In the genomic region with DNA sequence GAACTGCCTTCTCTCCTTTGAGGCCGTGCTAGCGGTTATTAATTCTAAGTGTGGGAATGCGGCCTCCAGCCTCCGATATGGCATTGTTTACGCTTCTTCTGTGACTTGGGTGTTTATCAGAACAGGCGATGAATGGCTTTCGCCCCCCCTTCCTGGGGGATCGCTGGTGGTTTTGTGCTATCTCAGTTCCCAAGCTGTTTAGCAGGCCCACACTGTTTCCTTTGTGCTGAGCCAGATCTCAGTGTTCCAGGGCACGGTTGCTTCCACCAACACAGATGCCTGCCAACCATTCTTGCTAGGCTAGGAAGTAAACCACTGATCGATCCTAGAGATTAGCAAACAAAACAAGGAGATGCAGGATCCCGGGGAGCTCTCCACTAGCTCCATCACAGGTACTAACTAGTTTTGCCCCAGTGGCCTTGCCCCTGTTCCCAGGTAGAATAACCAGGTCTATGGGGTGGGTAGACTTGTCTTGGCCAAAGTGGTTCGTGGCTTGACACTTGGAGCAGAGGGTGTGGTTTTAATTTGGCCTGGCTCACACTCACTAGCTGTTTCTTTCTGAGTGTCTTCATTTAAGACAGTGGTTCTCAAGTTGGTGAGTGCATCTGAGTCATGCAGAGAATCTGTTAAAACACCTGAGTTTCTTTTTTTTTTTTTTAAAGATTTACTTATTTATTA, we compare ENCODE assay signal across 9 mouse cellular contexts. TPM values are rescaled to one million over a fixed set of nuclear protein-coding genes. Genes with fewer than 3 reads are reported as not detected.
DNase-seq lines count a peak whose midpoint lies in the region; ATAC-seq lines count a peak whose summit lies in the region.
"Had no signal": no experiment of that assay in that cellular context is flagged by ENCODE, and none has a peak within 500 bp of the region (broad histone marks: within the 10 kb centered on the region; RNA-seq: fewer than 3 reads in every experiment).

No protein-coding gene starts in this region.

- peak overlapping the region; percentile 32 for H3K4me2 ChIP-seq in heart, embryonic 12.5 days
- H3K4me2 ChIP-seq in liver, embryonic 12.5 days = peak overlapping the region; percentile 68
- H3K4me2 ChIP-seq in forebrain, embryonic 15.5 days (replicated peaks) = no peak overlapping the region

- ATAC-seq in heart, embryonic 12.5 days (ENCODE audit: insufficient number of reproducible peaks, low FRiP score) = peak; percentile 63
- ATAC-seq in liver, embryonic 12.5 days = peak; percentile 91
- ATAC-seq in forebrain, embryonic 15.5 days (replicated peaks) = no peak

- WGBS in heart, embryonic 12.5 days = 23% methylated on average over 12 of the region's 12 CpGs
- WGBS in liver, embryonic 12.5 days (ENCODE audit: insufficient replicate concordance) = 7% methylated on average over 12 of the region's 12 CpGs
- 41% methylated on average over 12 of the region's 12 CpGs for WGBS in forebrain, embryonic 15.5 days

- no peak overlapping the region for H3K27ac ChIP-seq in heart, embryonic 12.5 days (ENCODE audit: poor library complexity, severe bottlenecking)
- H3K27ac ChIP-seq in liver, embryonic 12.5 days = peak overlapping the region; percentile 86
- no peak overlapping the region for H3K27ac ChIP-seq in forebrain, embryonic 15.5 days (replicated peaks)

- H3K4me3 ChIP-seq in heart, embryonic 12.5 days = no peak overlapping the region
- H3K4me3 ChIP-seq in liver, embryonic 12.5 days = peak overlapping the region; percentile 33
- H3K4me3 ChIP-seq in forebrain, embryonic 15.5 days = no peak overlapping the region

- H3K9me3 ChIP-seq in heart, embryonic 12.5 days (replicated peaks) = peaks cover 6% of the 10 kb centered on the region; the same call in 1 of the 2 replicates
- H3K9me3 ChIP-seq in liver, embryonic 12.5 days (replicated peaks) = no peaks in the 10 kb centered on the region
- no peaks in the 10 kb centered on the region for H3K9me3 ChIP-seq in forebrain, embryonic 15.5 days

- no peaks in the 10 kb centered on the region for H3K27me3 ChIP-seq in heart, embryonic 12.5 days (replicated peaks)
- H3K27me3 ChIP-seq in liver, embryonic 12.5 days (replicated peaks) = no peaks in the 10 kb centered on the region
- H3K27me3 ChIP-seq in forebrain, embryonic 15.5 days = no peaks in the 10 kb centered on the region

- peak; percentile 24 for DNase-seq in ovary, postnatal 36 days (ENCODE audit: low spot score)
- no peak for DNase-seq in ovary, postnatal 14 days (ENCODE audit: low spot score)
- peak; percentile 36 for DNase-seq in telencephalon, adult 2 months (ENCODE audit: low read depth, low spot score)
- DNase-seq in adrenal gland, postnatal 36 days = no peak
- DNase-seq in cerebellum, postnatal 14 days = no peak

- no peaks in the 10 kb centered on the region for H3K36me3 ChIP-seq in heart, embryonic 12.5 days
- H3K36me3 ChIP-seq in liver, embryonic 12.5 days = no peaks in the 10 kb centered on the region
- no peaks in the 10 kb centered on the region for H3K36me3 ChIP-seq in forebrain, embryonic 15.5 days

- H3K9ac ChIP-seq in heart, embryonic 12.5 days = peak overlapping the region; percentile 25
- peak overlapping the region; percentile 57 for H3K9ac ChIP-seq in liver, embryonic 12.5 days
- H3K9ac ChIP-seq in forebrain, embryonic 15.5 days (replicated peaks) = no peak overlapping the region

- peaks cover 5% of the 10 kb centered on the region for H3K4me1 ChIP-seq in heart, embryonic 12.5 days (replicated peaks)
- peaks cover 38% of the 10 kb centered on the region for H3K4me1 ChIP-seq in liver, embryonic 12.5 days
- no peaks in the 10 kb centered on the region for H3K4me1 ChIP-seq in forebrain, embryonic 15.5 days

RNA-seq across cellular contexts. Expression of a gene that starts 50.9 kb away (rescaled TPM):
- polyA plus RNA-seq in heart, embryonic 12.5 days (2016; fragmentation: Nextera tagmentation; extraction: Ambion mirVana) = 22.5 and 23.9 TPM in 2 replicates
- polyA plus RNA-seq in liver, embryonic 12.5 days (2016; fragmentation: Nextera tagmentation; extraction: Ambion mirVana) = 35.4 and 35.8 TPM in 2 replicates
- total RNA-seq in adrenal gland, postnatal 36 days (2021) = 10 to 100 TPM; 37.0 to 43.5 TPM
- polyA plus RNA-seq in forebrain, embryonic 15.5 days (2015; fragmentation: Nextera tagmentation; extraction: Ambion mirVana) = 19.8 and 22.2 TPM in 2 replicates

RNA-seq across cellular contexts. Expression of a gene that starts 51.3 kb away (rescaled TPM):
- polyA plus RNA-seq in heart, embryonic 12.5 days (2016; fragmentation: Nextera tagmentation; extraction: Ambion mirVana) = 0.26 TPM in 1 of 2 replicates, not detected in the other
- 0.45 and 0.61 TPM in 2 replicates for polyA plus RNA-seq in liver, embryonic 12.5 days (2016; fragmentation: Nextera tagmentation; extraction: Ambion mirVana)
- total RNA-seq in adrenal gland, postnatal 36 days (2021) = not detected
- 0.29 TPM in 1 of 2 replicates, not detected in the other for polyA plus RNA-seq in forebrain, embryonic 15.5 days (2015; fragmentation: Nextera tagmentation; extraction: Ambion mirVana)
- polyA plus RNA-seq: large intestine, adult 2 months had no signal

Comparison
In these comparisons a context has a peak if more than half of its experiments do, and no peak if none do; other contexts are left out.
1. DNase-seq: peak in ovary, postnatal 36 days (single experiment) and telencephalon, adult 2 months (single experiment); none in ovary, postnatal 14 days (single experiment), adrenal gland, postnatal 36 days (0 of 2) and cerebellum, postnatal 14 days (0 of 2).